Mouse (Mus musculus) left cerebral cortex, postnatal 25 days (tissue): ENCODE results near the gene Garem2. TPM values are rescaled to one million over a fixed set of nuclear protein-coding genes. Genes with fewer than 3 reads are reported as not detected.

Source experiments
- DNase-seq, 2 experiments: peaks; one replicate each; pipeline ENCODE4 v3.0.0; 2022; ENCODE audit warnings: low spot score in 2 of 2, mixed read lengths in 1 of 2
- intact Hi-C: fragments of 180-260 bp; cut with DNase I; formaldehyde crosslinking; loops from one replicate; pipeline ENCODE4 v1.15.1; 2025
- total RNA-seq, 2 experiments: library from RNA; stranded (reverse); gene quantifications; 2 replicates each; pipeline ENCODE4 v1.2.3; 2021

The Garem2 gene
- total RNA-seq, 2 experiments from 2014 or later = 10.1 to 13.1 TPM

GRCm38 (mm10) chr5:30146526-30146925, 41.6 kb downstream of the Garem2 start:
- DNase-seq = no peak
- intact Hi-C loops = no loop called here

DNA sequence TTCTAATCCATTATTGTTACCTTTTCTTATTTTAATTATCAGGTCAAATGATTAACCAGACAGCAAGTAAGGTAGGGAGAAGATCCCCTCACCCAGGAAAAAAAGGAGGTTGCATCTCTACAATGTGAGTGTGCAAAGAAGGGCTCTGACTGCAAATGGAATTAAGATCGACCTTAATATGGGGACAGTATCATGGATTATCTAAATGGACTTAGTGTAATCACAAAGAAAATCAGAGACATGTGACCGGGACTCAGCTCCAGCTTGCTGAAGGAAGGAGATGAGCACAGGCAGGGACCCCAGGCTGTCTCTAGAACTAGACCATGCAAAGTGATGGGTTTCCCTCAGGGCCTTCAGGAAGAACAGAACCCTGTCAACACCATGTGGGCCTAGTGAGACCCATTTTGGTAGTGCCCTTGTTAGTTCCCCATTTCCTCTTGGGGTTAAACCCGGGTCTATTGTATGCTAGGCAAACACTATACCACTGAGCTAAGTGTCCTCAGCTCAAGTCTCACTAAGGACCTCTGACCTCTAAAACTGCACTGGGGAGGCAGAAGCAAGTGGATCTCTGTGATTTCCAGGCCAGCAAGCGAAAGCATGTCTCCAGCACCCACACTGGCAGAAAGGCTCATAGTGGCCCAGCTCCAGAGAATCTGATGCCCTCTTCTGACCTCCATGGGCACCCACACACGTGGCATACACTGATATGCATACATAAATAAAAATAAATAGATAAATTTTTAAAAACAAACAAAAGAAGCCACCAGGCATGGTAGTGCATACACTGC, 43.4 kb downstream of the Garem2 start:
- intact Hi-C loops = no loop called here
- no peak for DNase-seq

- intact Hi-C loops = no loop called here
- DNase-seq = no peak
These were observed 47.0 kb downstream of the Garem2 start for GRCm38 (mm10) chr5:30152007-30152406.

DNA sequence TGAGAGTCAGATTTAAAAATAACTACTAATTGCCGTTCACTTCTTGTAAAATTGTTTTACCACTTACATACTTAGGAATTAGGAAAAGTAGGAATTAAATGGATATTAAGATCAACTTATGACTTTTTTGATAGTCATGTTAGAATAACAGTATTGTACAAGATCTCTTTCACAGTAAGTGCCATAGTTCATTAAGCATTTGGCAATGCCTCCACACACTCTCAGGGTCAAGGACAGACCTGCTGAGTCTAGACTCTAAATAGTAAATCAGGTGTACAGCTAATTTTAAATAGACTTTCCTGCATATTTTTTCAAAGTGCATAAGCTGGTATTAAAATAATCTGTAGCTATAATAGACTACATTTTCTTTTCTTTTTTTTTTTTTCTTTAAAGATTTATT, 47.5 kb downstream of the Garem2 start:
- intact Hi-C loops = no loop called here
- DNase-seq = no peak

- intact Hi-C loops = no loop called here
- DNase-seq = no peak
These were observed 48.3 kb downstream of the Garem2 start for GRCm38 (mm10) chr5:30153222-30153621.

DNA sequence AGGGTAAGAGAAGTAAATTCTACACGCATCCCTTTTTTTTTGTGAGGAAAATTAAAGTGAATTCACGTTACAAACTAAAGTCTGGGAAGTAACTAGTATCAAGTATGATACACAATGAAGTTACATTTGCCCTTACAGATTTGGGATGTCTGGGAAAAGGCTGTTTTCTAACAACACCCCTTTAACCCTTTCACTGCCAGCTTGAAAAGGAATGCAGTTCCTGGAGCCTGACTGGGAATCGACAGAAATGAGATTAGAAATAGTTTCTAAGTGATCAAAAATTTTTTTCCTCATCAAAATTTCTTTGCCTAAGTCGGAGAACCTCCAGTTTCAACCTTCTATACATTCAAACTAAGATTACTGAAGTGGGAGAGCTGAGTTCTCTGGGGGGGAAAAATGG, 49.1 kb downstream of the Garem2 start:
- no peak for DNase-seq
- intact Hi-C loops = no loop called here

DNA sequence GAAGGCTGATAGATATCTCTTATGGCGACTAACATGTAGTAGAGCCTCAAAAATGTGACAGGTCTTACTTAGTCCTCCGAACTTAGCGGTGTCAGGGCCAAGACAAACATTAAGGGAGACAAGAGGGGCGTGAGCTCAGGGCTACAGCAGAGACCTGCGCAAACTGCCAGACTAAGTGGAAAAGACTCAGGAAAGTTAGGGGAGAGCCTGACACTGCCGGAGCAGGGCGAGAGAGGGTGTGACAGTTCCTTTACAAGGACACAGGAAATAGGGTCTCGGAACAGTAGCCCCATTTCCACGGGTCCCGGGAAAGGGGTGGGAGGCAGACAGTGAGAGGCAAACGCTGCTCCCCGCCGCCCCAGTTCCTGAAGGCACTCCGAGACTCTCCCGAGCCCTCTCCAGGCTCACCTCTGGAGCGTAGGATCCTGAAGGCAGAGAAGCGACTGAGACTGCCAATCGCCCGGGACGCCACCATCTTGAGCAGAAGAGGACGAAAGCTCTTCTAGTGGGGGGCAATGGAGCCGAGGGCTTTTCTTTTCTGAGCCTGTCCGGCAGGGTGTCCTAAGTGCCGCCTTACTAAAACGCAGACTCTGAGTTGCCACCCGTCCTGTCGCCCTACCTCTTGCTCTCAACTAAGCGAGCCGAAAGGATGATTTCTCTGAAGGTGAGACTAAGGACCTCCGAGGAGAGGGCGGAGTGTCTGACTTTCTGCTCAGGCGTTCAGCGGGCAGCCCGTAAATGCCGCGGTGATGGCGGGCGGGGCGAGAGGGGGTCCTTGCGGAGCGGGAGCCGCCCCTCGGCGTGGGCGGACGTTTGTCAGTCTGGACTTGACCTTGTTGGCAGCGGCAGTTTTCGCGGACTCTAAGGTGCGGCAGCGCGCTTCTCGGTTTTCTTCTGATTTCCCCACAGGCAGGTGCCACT, 49.8 kb downstream of the Garem2 start, which contains the start of the genes Hadha and Hadhb:
Hadha (minus strand) TSS at position 689 of the 921 bp plus-strand sequence.
Hadhb (plus strand) TSS at position 775 of the 921 bp plus-strand sequence.
- peak; percentile 94 to 95 for DNase-seq
- intact Hi-C loops = no loop called here

GRCm38 (mm10) chr5:30155395-30155792, 50.4 kb downstream of the Garem2 start:
- DNase-seq = no peak

DNA sequence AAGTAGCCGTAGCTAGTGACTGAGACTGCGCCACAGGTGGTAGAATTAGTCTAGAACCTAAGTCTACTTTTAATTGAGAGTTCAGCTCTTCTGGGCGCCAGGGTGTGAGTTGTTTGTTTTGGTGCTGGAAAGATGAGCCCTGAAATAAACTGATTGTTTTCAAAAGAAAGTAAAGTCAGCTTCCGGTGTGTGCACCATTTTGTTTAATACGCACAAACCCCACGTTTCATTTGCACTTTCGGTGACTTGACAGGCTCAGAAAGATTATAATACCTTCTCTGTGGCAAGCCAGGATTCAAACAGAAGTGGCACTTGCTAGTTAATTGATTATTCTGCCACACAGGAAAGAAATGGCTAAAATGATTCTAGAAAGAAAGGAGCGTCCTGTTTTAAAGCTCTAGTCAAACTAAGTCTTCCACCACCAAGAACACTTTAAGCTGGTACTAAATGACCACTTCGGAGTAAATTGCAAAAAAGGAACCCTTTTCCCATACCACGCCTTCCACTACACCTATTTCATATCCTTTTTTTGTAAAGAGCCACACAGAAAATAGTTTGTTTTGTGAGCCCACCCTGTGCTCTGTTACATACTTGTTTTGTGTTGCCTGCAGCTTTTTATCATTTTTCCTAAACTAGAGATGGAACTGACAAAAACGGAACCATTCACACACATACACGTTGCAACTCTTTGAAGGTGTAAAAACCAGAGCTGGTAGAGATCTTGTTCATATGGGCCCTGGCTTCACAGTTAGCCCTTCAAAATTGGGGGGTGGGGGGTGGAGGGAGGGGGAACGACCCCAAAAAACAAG, 51.1 kb downstream of the Garem2 start:
- intact Hi-C loops = no loop called here
- DNase-seq = no peak

More at GRCm38 (mm10) chr5:30155395-30155792, 50.4 kb downstream of the Garem2 start:
- intact Hi-C loops = no loop called here

DNA sequence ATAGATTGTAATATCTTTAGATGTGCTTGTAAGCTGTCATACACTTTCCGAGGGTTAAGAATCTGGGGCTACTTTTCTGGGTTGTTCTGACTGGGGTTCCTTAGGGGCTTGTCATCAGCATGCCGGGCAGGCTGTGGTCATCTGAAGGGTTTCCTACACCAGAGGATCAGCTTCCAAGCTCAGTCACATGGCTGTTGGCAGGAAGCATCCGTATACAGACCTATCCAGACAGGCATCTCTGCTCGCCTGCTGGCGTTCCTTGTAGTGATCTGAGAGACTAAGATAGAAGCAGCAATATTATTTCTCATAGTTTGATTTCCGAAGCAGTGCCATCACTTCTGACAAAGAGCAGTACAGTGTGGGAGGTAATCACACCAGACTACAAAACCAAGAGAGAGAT, 54.6 kb downstream of the Garem2 start:
- intact Hi-C loops = no loop called here
- no peak for DNase-seq

DNA sequence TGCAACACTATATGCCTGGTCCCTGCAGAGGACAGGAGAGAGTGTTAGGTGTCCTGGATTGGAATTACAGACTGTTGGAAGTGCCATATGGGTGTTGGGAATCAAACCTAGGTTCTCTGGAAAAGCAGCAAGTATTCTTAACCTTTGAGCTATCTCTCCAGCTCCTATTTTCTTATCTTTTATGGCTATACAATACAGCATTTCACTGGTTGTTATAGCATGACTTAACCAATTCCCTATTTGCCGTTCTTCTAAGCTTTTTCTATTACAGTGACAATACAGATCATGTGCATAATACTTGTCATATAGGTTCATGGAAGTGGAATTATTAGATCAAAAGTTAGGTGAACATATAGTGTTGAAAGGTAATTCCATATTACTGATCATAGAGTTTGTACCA, 56.9 kb downstream of the Garem2 start:
- no peak for DNase-seq
- intact Hi-C loops = no loop called here

- intact Hi-C loops = no loop called here
- DNase-seq = no peak
These were observed 57.4 kb downstream of the Garem2 start for GRCm38 (mm10) chr5:30162339-30162738.

DNA sequence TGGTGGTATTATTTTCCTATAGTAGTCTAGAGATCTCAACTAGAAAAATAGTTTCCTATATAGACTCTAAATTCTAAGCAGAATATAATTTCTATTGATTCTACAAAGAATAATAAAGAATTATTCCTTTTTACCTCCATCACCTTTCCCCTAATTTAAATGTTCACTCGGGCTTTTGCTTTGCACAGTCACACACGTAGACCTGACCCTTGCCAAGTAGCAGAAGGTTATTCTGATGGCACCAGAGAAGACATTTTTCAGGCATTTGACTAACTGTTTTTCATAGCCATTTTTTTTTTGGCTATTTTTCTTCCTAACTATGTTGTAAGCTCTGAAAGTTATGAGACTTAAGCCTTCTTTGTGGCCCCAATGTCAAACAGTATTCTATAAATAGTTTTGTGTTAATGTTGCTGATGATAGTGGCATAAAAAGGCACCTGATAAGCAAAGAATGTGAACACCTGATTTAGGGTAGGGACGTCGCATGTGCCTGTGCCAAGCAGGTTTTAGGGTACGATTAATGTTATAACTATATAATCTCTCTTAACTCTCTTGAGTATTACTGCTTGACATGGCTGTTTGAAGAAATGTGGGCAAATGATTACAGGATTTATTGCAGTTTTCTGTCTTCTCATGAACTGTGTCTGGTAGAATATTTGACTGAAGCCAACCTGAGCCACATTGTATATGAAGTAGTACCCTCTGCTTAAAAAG, 60.4 kb downstream of the Garem2 start:
- DNase-seq = no peak
- intact Hi-C loops = no loop called here

Other genes with a start within 250 kb of the Garem2 start
- not detected for gene Il6, start 92.0 kb upstream of the Garem2 start, total RNA-seq
- 1 to 10 TPM; 3.5 to 5.3 TPM for gene Tyms, start 31.5 kb upstream of the Garem2 start, total RNA-seq
- 1 to 10 TPM; 2.0 TPM for gene 3110082J24Rik, start 925 bp downstream of the Garem2 start, total RNA-seq
- 10 to 100 TPM; 61.0 to 71.5 TPM for gene Hadha, start 50.0 kb downstream of the Garem2 start, total RNA-seq
- 10 to 100 TPM; 86.9 to 91.2 TPM for gene Hadhb, start 50.1 kb downstream of the Garem2 start, total RNA-seq
- gene Adgrf3, start 100.6 kb downstream of the Garem2 start, total RNA-seq = not detected
- 10 to 100 TPM; 50.4 to 51.4 TPM for gene Selenoi, start 127.4 kb downstream of the Garem2 start, total RNA-seq
- 10 to 100 TPM; 16.3 to 17.6 TPM for gene Drc1, start 176.2 kb downstream of the Garem2 start, total RNA-seq